Mouse (Mus musculus) adipocyte (in vitro differentiated cells): ENCODE results near the gene Adcy7.

Source experiments
- DNase-seq: peaks from one replicate; pipeline ENCODE4 v3.0.0-alpha.2; 2016; ENCODE audit warnings: low spot score

The Adcy7 gene

DNA sequence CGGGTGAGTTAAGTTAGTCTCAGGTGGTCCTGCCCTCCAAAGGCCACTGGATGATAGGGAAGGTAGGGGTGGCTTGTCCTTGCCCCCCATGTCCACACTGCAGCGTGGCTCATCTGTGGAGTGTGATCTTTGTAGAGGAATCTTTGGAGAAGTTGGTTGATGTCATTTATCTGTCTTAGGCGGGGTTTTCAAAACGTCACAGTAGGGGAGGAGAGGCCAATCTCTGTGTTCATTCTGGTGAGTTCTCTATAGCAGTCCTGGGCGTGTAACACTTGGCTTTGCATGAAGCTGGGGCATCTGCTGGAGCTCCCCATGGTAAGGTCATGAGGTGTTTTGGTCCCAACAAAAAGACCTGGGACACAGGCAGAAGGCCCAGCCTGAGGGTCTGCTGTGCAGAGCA lies 1.9 kb downstream of the Adcy7 start:
- DNase-seq: no peak

DNA sequence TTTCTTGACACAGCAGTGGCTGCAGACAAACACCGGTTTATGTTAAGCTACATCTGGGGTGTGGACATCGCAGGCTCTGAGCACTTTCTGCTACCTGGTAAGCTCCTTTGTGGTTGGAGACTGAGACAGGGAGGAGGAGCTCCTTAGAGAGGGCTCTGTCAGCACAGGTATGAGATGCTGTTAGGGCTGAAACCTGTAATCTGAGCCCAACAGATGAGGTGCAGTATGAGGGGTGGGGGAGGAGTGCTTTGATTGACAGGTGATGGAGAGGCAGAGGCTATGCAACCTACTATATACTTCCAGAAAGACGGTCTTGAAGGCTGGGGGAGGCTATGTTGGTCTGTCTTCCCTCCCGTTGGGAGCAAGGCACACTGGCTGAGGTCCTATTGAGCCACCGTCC lies 7.0 kb downstream of the Adcy7 start:
- no peak for DNase-seq

DNA sequence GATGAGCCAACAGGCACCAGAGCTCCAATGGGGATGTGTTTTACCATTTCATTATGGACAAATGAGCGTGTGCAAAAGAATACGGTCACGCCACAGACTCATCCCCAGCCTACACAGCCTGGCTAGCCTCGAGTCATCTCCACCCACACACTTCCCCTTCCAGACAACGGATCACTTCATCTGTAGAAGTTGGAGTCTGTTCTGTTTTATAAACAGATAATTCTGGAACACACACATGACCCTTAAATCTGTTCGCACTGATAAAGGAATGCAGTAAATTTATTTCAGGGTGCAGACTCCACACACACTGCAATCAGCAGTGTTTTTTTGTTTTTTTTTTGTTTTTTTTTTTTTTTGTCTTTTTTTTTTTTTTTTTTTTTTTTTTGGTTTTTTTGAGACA lies 7.5 kb downstream of the Adcy7 start:
- DNase-seq: no peak

DNA sequence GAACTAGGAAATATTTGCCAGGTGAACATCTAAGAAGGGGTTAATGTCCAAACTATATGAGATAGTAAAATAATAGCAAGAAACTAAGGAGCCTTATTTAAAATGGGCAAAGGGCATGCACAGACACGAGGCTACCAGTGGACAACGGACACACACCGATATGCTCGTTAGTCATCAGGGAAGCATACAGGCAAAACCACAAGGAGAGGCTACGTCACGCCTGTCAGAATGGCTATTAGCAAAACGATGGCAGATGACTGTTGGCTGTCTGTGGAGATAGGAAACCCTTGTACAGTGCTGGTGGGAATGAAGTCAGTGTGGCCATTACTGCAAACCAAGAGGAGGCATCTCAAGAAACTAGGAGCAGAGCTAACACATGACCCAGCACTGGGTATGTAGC lies 8.7 kb downstream of the Adcy7 start:
- no peak for DNase-seq

DNA sequence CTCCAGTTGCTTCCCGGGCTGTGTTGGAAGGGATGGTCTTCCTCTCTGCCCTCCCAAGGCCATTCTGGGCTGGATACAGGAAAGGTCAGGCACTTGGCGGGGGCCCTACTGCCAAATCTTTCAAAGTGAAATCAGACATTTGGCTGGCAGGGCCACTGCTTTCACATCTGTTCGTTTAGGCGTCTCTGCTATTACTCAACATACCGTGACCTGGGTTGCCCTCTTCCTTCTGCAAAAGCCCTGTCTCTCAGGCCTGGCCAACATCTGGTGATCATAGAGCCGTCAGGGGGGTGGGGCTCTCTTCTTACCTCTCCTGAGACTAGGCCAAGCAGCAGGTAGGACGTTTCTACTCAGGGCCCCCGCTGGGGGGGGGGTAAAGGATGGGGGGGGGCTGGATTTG lies 10.5 kb downstream of the Adcy7 start:
- peak; percentile 94 for DNase-seq

DNA sequence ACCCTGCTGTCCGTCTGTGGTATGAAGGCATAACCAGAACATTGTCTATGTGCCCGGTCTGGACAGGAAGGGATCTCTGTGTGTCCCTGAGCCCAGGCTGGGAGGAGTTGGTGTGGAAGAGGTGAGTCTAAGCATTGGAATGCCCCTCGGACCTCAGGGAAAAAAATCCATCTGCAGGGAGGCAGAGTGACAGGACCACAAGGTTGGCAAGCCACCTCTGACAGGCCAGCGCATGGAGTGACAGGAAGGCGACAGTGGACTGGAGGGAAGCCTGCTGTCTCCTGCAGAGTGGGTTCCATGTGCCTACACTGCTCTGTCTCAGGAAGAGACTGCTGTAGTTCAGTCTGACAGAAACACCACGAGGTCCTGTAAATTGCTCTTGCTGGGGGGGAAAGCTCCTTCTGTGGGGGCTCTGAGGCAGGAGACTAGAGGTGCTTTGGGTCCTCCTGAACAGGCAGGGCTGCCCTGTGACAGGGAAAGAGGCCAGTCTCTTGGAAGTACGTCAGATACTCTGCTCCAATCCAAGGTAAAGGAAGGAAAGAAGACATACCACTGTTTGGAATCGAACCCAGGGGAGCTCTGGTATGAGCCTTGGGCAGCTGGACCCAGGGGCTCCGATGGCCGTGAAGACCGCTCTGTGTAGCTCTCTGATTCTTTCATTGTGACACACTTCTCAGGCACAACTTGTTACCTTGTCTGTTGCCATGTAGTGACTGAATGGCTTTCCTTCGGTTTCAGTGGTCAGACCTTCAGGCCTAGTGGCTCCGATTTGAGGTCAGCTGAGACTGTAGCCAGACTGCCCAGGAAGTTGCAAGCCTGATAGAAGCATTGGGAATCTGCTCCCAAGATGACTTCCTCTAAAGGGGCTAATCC lies 11.3 kb downstream of the Adcy7 start:
- no peak for DNase-seq

DNA sequence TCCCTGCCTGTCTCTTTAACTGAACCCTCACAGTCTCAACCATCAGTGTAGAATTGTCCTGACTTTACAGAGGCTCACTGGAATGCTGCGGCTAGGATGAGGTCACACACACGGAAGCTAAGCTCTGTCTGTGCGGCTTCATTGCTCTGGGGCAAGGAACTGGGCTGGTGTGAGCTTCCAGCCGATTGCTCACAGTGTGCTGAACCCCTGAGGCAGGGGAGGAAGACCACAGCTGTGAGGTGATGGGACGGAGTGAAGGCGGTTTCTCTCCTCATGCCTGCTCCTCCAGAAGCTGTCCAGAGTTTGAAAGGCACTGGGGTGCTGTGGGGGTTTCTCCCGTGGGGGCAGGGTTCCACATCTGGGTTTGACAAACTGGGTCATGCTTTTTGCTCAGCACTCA lies 12.5 kb downstream of the Adcy7 start:
- peak; percentile 26 for DNase-seq

DNA sequence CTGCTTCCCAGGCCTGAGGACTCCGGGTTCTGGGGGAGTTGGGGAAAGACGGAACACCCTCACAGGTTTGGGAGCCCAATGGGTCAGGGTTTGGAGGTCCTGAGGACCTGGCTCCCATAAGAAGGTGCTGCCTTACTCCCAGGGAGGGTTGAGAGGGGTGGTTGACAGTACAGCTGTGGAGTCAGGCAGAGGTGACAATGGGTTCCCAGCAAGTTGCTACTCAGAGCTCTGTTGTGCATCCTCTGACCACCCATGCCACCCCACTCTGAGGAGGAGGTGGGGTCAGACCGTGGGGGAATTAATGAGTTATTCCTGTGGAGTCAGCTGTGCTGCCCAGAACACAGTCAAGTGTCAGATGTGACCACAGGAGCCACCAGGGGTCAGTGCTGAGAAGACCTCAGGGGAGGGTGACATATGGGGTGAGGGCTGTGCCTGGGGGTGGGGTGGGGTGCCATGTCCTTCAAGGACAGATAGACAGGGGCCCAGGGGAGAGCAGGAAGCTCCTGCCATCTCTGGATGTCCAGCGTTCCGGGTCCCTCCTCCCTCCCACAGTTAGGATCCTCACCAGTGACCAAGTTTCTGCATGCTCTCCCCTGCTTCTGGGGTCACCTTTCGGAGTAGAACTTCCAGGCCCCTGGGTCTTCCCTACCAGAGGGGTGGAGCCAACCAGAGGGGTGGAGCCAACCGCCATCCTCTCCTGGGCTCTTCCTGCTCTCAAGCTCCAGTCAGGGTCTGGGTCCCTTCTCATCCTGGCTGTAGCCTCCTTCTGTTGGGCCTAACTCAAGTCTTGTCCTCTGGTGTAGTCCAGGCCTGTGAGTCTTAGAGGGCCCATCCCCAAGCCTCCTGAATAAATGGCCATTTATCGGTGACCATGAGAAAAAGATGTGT lies 13.5 kb downstream of the Adcy7 start:
- DNase-seq: no peak

DNA sequence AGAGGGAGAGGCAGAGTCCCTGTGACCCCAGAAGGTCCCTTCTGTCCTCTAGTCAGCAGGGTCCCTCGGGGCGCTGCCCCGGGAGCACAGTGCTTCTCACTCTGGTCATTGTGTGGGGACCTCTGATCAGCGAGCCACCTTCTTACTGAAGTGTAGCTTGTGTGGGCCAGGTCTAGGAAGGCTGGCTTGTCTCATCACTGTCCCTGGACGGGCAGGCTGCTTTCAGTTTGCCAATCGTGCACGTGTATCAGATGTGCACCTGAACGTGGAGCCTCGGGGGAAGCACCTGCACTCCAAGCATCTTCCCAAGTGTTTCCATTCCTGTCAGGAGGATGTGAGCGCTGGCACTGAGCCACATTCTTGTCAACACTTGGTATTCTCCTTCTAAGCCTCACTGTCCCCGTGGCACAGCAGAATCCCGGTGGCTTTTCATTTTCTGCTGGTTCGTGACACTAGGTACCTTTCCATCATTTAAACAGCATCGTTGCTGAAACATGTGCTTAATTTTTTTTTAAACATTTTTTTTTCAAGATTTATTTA lies 14.3 kb downstream of the Adcy7 start:
- DNase-seq: no peak

DNA sequence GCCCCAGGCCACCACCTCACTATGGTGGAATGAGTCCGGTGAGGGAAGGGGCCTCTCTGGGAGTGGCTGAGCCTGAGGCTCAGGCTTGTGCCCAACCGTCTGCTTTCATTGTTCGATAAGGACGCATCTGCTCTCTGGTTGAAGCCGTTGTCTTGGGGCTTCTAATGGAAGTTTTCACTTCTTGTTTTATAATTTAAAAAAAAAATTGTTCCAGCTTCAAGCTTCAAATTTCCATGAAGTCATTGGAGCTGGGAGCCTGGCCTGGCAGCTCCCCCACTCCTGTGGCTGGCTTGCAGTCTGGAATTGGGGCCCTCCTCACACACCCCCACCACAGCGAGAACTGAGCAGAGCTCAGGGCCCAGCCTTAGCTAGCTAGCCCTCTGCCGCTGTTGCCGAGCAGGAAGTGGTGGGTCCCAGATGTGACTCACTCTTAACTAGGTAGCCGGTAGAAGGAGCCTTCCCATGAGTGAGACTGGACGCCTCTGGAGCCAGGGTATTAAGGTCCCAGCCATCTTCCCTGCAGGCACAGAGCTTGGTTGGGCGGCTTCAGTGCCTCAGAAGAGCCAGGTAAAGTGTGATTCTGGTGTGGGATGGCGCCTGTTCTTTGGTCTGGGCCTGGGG lies 16.5 kb downstream of the Adcy7 start:
- no peak for DNase-seq

DNA sequence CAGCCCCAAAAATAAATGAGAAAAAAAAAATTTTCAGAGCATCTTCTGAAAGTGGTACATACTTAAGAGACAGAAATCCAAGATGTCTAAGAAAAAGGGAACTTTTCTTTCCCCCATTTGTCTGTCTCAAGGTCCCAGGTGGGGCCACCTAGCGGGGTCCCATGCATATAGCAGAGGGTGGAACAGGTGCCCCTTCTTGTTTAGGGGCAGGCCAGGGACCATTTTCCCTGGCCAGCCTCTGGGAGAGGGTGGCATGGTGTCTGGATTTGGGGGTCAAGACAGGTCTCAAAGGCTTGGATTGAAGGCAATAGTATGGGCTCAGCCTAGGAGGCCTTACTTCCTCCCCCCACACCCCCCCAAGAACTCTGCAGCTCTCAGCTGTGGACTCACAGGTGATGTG lies 17.7 kb downstream of the Adcy7 start:
- no peak for DNase-seq

DNA sequence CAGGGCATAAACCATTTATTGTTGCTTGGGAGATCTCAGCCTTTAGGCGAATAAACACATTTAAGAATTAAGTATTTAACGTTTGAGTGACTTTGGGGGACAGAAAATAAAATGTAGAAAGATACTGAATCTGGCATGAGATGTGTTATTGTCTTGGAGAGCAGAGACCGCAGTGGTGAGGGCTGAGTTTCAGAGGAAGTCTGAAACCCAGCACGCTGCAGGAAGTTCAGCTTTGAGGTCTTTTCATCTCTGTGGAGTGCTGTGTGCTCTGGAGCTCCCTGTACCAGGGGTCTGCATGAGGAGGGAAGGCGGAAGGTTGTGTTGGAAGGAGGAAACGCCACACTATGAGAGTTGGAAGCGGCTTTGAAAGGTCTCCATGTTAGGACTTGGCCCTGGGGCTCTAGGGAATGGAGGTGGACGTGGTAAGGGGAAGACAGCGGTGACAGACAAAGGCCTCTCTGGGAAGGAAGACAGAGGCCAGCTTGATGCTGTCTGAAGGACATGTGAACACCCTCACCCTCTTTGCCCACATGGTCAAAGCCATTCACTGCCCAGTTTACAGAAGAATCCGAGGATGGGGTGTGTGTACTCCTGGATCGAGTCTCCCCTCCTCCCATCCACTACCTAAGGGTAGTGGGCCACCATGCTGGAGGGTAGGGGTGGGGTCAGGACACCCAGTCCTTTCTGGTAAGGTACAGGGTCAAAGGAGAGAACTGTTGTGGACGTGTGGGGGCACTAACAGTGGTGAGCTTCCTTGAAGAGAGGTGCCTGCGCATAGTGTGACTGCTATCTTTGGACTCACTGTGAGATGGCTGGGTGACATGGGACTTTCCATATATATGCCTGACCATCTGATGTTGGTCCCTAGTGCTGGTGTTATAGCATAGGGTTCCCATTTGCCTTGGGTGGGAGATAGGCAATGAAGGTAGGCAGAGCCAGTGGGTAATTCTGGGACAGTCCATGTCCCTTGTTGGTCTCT lies 18.4 kb downstream of the Adcy7 start:
- no peak for DNase-seq

DNA sequence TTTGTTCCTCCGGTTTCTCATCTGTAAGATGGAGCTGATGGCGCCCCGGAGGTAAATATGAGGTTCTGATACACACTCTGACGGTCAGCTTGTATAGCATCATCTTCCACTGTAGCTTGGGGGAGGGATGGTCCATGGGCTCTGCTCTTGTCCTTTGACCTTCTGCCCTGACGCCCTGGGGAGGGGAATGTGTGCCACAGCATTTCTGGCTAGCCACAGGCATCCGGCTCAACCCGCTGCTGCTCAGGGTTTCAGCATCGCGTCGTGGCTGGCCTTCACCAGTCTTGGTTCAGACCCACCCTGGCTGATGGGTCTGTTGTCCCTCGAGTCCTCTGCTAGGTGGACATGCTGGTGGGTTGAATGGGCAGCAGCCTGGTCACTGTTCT lies 19.1 kb downstream of the Adcy7 start:
- no peak for DNase-seq

DNA sequence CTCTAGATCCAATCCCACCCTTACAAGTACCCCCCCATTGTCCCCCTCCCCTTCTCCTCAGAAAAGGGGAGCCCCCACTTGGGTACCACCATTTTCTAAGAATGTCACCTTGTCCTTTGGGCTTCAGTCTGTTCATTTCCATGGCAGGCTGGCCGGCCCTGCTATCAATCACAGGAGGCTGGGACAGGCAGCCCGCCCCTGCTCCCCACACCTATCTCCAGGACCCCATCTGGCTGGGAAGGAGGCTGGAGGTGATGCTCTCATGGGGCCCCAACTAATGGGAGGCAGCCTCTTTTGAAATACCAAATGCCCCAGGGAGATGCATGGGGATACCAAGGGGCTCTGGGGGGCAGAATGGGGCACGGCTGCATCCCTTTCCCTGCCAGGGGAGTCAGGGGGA lies 20.7 kb downstream of the Adcy7 start:
- DNase-seq: no peak

DNA sequence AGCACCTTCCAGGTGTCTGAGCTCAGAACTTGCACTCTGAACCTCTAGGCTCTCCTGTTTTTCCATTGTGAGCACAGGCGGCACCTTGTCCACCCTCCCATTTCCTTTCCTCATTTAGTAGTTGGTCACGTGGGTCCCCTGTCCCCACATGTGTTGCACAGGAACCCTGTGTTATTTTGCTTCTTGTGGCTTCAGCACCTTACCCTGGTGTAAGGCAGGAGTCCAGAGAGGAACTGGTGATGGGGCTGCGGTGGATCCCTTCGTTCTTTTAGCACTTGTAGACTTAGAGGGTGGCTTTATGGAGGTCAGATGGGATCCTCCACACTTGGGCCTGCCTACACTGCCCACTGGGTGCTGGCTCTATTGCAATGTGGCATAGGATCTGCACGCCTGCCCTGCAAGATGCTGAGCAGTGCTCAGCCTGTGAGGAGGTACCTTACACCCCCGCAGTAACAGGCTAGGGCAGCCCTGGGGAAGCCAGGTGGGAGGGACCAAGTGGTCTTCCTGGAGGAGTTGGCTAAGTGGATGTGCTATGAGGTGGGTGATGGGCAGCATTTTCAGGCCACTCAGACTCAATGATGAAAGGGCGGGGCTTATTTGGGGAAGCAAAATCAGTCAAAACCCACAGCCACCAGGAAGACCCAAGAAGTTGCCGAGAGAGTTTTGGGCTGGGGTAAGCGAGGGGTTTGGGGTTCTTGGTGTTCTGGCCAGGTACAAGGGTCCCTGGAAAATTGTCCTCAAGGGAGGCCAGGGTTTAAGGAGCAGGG lies 21.6 kb downstream of the Adcy7 start:
- DNase-seq: no peak

DNA sequence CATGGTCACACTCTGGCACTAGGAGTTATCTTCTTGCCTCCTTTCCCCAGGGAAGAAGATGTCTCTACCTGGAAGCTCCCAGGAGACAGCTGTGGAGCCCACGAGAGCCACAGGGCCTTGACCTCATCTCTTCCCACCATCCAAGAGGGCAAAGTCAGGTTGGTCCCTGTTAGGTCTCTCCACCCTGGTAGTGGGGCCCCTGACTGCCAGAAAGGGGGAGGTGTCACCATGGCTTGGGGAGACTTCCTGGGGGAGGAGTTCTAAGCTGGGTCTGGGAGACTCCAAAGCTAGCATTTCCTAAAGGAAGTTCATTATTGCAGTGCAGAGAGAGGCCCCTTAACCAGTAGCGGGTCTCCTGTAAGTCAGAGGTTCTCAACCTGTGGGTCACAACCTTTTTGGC lies 22.8 kb downstream of the Adcy7 start:
- DNase-seq: no peak

DNA sequence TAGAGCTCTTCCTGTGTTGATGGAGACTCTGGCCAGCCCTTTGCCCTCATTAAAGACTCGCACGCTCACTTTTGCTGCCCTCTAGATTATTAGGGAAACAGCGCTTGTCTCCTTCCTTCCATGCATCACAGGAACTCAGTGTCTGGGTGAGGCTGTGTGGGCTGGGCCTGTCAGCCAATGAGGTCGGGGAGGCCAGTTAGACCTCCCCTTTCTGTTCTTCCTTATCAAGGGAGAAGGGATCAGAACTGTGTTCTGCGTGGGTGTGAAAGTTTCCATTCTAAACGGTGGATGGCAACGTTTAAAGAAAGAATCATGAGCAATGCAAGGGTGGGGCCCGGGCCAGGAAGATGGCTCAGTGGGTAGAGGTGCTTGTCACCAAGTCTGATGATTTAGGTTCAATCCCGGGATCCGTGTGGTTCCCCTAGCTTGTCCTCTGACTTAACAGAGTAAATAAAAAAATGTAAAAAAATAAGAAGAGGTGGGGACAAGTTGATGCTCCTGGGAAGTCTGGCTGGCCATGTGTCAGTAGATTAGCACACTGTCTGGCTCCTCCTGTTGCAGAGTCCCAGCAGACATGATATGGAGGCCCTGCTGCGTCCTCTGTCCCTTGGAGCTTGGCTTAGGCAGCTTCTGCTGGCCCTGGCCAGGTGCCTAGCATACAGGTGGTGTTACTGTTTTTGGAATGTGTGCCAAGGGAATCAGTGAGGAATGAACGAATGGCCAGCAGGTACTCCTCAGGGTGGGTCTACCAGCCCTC lies 26.0 kb downstream of the Adcy7 start:
- DNase-seq: peak; percentile 56

DNA sequence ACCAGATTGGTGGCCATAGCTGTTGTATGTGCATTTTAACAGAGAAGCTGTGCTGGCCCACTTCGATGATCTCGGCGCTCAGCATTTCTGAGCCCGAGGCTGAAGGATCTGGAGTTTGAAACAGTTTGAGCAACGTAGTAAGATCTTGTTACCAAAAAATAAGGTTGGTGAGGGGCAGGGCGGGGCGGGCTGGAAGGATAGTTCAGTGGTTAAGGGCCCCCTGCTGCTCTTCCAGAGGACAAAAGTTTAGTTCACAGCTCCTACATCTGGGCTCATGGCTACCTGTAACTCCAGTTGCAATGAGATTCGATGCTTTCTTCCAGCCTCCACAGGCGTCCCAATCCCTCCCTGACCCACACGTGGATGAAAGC lies 26.5 kb downstream of the Adcy7 start:
- DNase-seq: no peak

DNA sequence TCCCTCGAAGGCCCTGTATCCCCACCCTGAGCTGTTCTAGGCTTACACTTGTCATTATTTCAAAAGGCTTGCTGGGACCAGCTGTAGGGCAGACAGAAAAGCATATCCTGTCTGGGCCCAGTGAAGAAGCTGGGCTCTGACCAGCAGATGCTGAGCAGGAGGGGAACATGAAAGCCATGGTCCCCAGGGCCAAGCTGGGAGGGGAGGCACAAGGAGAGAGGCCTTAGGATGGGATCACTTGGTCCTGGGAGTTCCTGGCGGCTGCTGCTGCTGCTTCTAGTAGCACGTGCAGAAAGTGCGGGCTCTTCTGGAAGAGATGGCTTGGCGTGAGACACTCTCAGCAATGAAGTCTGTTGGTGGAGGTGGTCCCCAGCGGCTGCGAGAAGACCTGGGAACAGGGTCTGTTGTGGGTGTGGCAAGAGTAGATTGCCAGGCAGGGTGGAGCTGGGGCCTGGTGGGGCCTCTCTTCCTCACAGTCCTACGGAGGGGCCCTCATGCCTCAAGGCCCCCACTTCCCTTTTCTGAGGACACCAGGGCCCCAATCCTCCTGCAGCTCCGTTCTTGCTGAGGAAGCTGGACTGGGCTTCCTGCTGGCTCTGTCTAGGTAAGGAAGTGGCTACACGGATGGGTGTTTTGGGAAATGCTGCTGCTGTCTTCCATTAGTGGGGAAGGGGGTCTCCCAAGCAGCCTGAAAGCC lies 27.9 kb downstream of the Adcy7 start:
- DNase-seq: no peak
